Mouse (Mus musculus) neural tube, embryonic 11.5 days (tissue): Measurements from ENCODE around the gene Rspo1. TPM values are rescaled to one million over a fixed set of nuclear protein-coding genes. Genes with fewer than 3 reads are reported as not detected.

Source experiments
- ATAC-seq: fragments of 200-750 bp; cut with Nextera tagmentation; 2 replicates; pipeline ENCODE4 v1.8.0; 2017; ENCODE audit warnings: moderate number of reproducible peaks, mild to moderate bottlenecking, moderate TSS enrichment, moderate library complexity; ENCODE audit not compliant: insufficient read depth, low FRiP score, low TSS enrichment
- DNase-seq: peaks from one replicate; pipeline ENCODE4 v3.0.0-alpha.2; 2015; ENCODE audit warnings: low spot score
- H3K27ac ChIP-seq: fragments of 300-500 bp; sonication (generic); 2 replicates; pipeline ENCODE4 v1.5.1; 2014; ENCODE audit warnings: low read depth, mild to moderate bottlenecking, low read length
- H3K27me3 ChIP-seq: fragments of 300-500 bp; sonication (generic); 2 replicates; pipeline ENCODE4 v1.6.1; 2014; ENCODE audit warnings: mild to moderate bottlenecking, low read length, mixed read lengths; ENCODE audit not compliant: control insufficient read depth, insufficient read depth
- H3K36me3 ChIP-seq: fragments of 300-500 bp; sonication (generic); 2 replicates; pipeline ENCODE4 v1.6.1; 2014; ENCODE audit warnings: mild to moderate bottlenecking, low read length, moderate library complexity, mixed read lengths; ENCODE audit not compliant: control insufficient read depth, insufficient read depth
- H3K4me1 ChIP-seq: fragments of 300-500 bp; sonication (generic); 2 replicates; pipeline ENCODE4 v1.6.1; 2014; ENCODE audit warnings: low read length, mixed read lengths; ENCODE audit not compliant: control insufficient read depth, insufficient read depth
- H3K4me2 ChIP-seq: fragments of 300-500 bp; sonication (generic); 2 replicates; pipeline ENCODE4 v1.6.1; 2014; ENCODE audit warnings: low read depth, mild to moderate bottlenecking, moderate library complexity
- H3K4me3 ChIP-seq: fragments of 300-500 bp; sonication (generic); 2 replicates; pipeline ENCODE4 v1.5.1; 2014; ENCODE audit warnings: low read depth, low read length
- H3K9ac ChIP-seq: fragments of 300-500 bp; sonication (generic); 2 replicates; pipeline ENCODE4 v1.6.1; 2014; ENCODE audit warnings: mild to moderate bottlenecking, low read length
- H3K9me3 ChIP-seq: fragments of 300-500 bp; sonication (generic); 2 replicates; pipeline ENCODE4 v1.6.1; 2016; ENCODE audit warnings: low read length; ENCODE audit not compliant: control insufficient read depth
- WGBS: fragments of 180-500 bp; shearing (Covaris S2); extraction: QIAGEN DNeasy Blood & Tissue Kit; methylation state at CpG from one replicate; pipeline ENCODE4 v1.1.7; 2014; 5-methylcytosine and 5-hydroxymethylcytosine counted together
- polyA plus RNA-seq: library from polyadenylated mRNA; unstranded; fragments of >200 nt; fragmentation: Nextera tagmentation; extraction: Ambion mirVana; gene quantifications from 2 replicates; pipeline ENCODE4 v1.2.1, GENCODE M21; 2014

The Rspo1 gene
- polyA plus RNA-seq, 1 experiment from 2014 or later = 3.9 TPM

GRCm38 (mm10) chr4:124951036-124951433 lies 35.2 kb upstream of the Rspo1 start:
- Histone ChIP-seq H3K4me2 (no peak overlapping the region), H3K27me3 (no peaks in the 10 kb centered on the region), H3K9ac (no peak overlapping the region), H3K4me3 (no peak overlapping the region), H3K36me3 (no peaks in the 10 kb centered on the region), H3K27ac (no peak overlapping the region), H3K4me1 (no peaks in the 10 kb centered on the region), H3K9me3 (no peaks in the 10 kb centered on the region)
- DNase-seq (no peak), ATAC-seq (no peak)
- WGBS = 48% methylated on average over 10 of the region's 10 CpGs

- 76% methylated on average over 4 of the region's 4 CpGs for WGBS
- Histone ChIP-seq H3K4me3 (no peak overlapping the region), H3K9me3 (no peaks in the 10 kb centered on the region), H3K4me2 (no peak overlapping the region), H3K36me3 (no peaks in the 10 kb centered on the region), H3K9ac (no peak overlapping the region), H3K4me1 (no peaks in the 10 kb centered on the region), H3K27me3 (no peaks in the 10 kb centered on the region), H3K27ac (no peak overlapping the region)
- ATAC-seq = no peak
- DNase-seq = no peak
These were observed 32.7 kb upstream of the Rspo1 start for GRCm38 (mm10) chr4:124953546-124953945.

- H3K4me3 ChIP-seq = no peak overlapping the region
- H3K9me3 ChIP-seq = no peaks in the 10 kb centered on the region
- 87% methylated on average over 2 of the region's 2 CpGs for WGBS
- H3K27ac ChIP-seq = no peak overlapping the region
- no peaks in the 10 kb centered on the region for H3K36me3 ChIP-seq
- no peak overlapping the region for H3K9ac ChIP-seq
- ATAC-seq (no peak), DNase-seq (no peak)
- H3K27me3 ChIP-seq = no peaks in the 10 kb centered on the region
- no peaks in the 10 kb centered on the region for H3K4me1 ChIP-seq
- H3K4me2 ChIP-seq = no peak overlapping the region
These were observed 28.9 kb upstream of the Rspo1 start for GRCm38 (mm10) chr4:124957284-124957683.

GRCm38 (mm10) chr4:124959062-124959461 lies 27.2 kb upstream of the Rspo1 start:
- H3K4me1 ChIP-seq = no peaks in the 10 kb centered on the region
- H3K4me2 ChIP-seq = no peak overlapping the region
- no peaks in the 10 kb centered on the region for H3K27me3 ChIP-seq
- H3K27ac ChIP-seq = no peak overlapping the region
- WGBS = 59% methylated on average over 11 of the region's 11 CpGs
- DNase-seq (no peak), ATAC-seq (no peak)
- no peaks in the 10 kb centered on the region for H3K36me3 ChIP-seq
- H3K9ac ChIP-seq = no peak overlapping the region; the same call in 1 of the 2 replicates
- no peak overlapping the region for H3K4me3 ChIP-seq
- H3K9me3 ChIP-seq = no peaks in the 10 kb centered on the region

- Histone ChIP-seq H3K4me2 (no peak overlapping the region), H3K9ac (no peak overlapping the region), H3K4me1 (peaks cover 6% of the 10 kb centered on the region; the same call in 1 of the 2 replicates), H3K36me3 (no peaks in the 10 kb centered on the region), H3K27me3 (no peaks in the 10 kb centered on the region), H3K4me3 (no peak overlapping the region), H3K9me3 (no peaks in the 10 kb centered on the region), H3K27ac (no peak overlapping the region)
- ATAC-seq = no peak
- no peak for DNase-seq
- WGBS = 90% methylated on average over 11 of the region's 11 CpGs
These were observed 25.3 kb upstream of the Rspo1 start for GRCm38 (mm10) chr4:124960940-124961339.

- Histone ChIP-seq H3K27ac (no peak overlapping the region), H3K4me3 (no peak overlapping the region), H3K36me3 (no peaks in the 10 kb centered on the region), H3K9ac (no peak overlapping the region), H3K9me3 (no peaks in the 10 kb centered on the region), H3K27me3 (no peaks in the 10 kb centered on the region), H3K4me1 (peaks cover 6% of the 10 kb centered on the region; the same call in 1 of the 2 replicates), H3K4me2 (no peak overlapping the region)
- no peak for DNase-seq
- ATAC-seq = no peak
- 74% methylated on average over 11 of the region's 11 CpGs for WGBS
These were observed 23.7 kb upstream of the Rspo1 start for GRCm38 (mm10) chr4:124962576-124962975.

GRCm38 (mm10) chr4:124964912-124965599 lies 21.2 kb upstream of the Rspo1 start:
- Histone ChIP-seq H3K27ac (peak overlapping the region; percentile 44; the same call in 1 of the 2 replicates), H3K27me3 (no peaks in the 10 kb centered on the region), H3K9me3 (no peaks in the 10 kb centered on the region), H3K36me3 (no peaks in the 10 kb centered on the region), H3K4me1 (peaks cover 6% of the 10 kb centered on the region; the same call in 1 of the 2 replicates), H3K4me3 (no peak overlapping the region), H3K4me2 (no peak overlapping the region), H3K9ac (no peak overlapping the region; the same call in 1 of the 2 replicates)
- DNase-seq = peak; percentile 51
- no peak for ATAC-seq
- whole genome bisulfite sequencing = 8% methylated on average over 8 of the region's 8 CpGs

GRCm38 (mm10) chr4:124968711-124969110 lies 17.5 kb upstream of the Rspo1 start:
- no peak overlapping the region for H3K4me2 ChIP-seq
- no peaks in the 10 kb centered on the region for H3K9me3 ChIP-seq
- 50% methylated on average over 6 of the region's 6 CpGs for WGBS
- no peak overlapping the region for H3K4me3 ChIP-seq
- H3K9ac ChIP-seq = no peak overlapping the region
- no peaks in the 10 kb centered on the region for H3K27me3 ChIP-seq
- DNase-seq = no peak
- no peaks in the 10 kb centered on the region for H3K36me3 ChIP-seq
- H3K27ac ChIP-seq = no peak overlapping the region
- ATAC-seq = no peak
- peaks cover 6% of the 10 kb centered on the region; the same call in 1 of the 2 replicates for H3K4me1 ChIP-seq

- no peak overlapping the region for H3K4me2 ChIP-seq
- ATAC-seq (no peak), DNase-seq (no peak)
- H3K9ac ChIP-seq = no peak overlapping the region
- no peaks in the 10 kb centered on the region for H3K9me3 ChIP-seq
- H3K27ac ChIP-seq = no peak overlapping the region
- H3K36me3 ChIP-seq = no peaks in the 10 kb centered on the region
- H3K27me3 ChIP-seq = no peaks in the 10 kb centered on the region
- H3K4me3 ChIP-seq = no peak overlapping the region
- 83% methylated on average over 7 of the region's 7 CpGs for WGBS
- peaks cover 6% of the 10 kb centered on the region; the same call in 1 of the 2 replicates for H3K4me1 ChIP-seq
These were observed 16.9 kb upstream of the Rspo1 start for GRCm38 (mm10) chr4:124969219-124969848.
